Mouse (Mus musculus) left cerebral cortex, postnatal 10 days (tissue): ENCODE measurements at regions not wholly inside any gene's neighbourhood (a gene's known extent, or its start where the extent isn't known, plus 50 kb on each side); places are given as distances from the start of the nearest gene placed in this dataset.

Source experiments
- DNase-seq, 2 experiments: peaks; one replicate each; pipeline ENCODE4 v3.0.0; 2021 to 2022; ENCODE audit warnings: low spot score in 2 of 2, mixed read lengths in 1 of 2; ENCODE audit errors: extremely low spot score in 1 of 2
- intact Hi-C: fragments of 180-260 bp; cut with DNase I; formaldehyde crosslinking; loops from one replicate; pipeline ENCODE4 v1.15.1; 2025

GRCm38 (mm10) chr6:51163266-51163665 is 269.2 kb upstream of the Nfe2l3 start:
- intact Hi-C loops: no loop called here
- DNase-seq: no peak

GRCm38 (mm10) chr6:51163882-51164281 is 268.6 kb upstream of the Nfe2l3 start:
- intact Hi-C loops: no loop called here
- no peak for DNase-seq

DNA sequence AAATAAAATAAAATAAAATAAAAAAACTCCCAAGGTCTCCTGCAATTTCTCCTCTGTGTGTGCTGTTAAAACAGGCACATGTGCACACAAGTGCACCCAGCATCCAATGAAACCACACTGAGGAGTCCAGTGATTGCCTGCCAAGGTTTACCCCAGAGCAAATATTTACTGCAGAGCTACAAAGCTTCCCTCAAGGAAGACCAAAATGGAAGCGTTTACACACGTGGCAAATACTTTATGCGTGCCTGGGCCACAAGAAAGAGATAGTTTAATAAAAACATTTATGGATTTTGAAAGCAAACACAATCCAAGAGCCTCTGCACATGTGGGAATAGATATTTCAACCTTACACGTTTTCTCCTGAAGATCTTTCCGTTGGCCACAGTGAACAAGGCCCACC is 265.4 kb upstream of the Nfe2l3 start:
- intact Hi-C loops: no loop called here
- no peak for DNase-seq

DNA sequence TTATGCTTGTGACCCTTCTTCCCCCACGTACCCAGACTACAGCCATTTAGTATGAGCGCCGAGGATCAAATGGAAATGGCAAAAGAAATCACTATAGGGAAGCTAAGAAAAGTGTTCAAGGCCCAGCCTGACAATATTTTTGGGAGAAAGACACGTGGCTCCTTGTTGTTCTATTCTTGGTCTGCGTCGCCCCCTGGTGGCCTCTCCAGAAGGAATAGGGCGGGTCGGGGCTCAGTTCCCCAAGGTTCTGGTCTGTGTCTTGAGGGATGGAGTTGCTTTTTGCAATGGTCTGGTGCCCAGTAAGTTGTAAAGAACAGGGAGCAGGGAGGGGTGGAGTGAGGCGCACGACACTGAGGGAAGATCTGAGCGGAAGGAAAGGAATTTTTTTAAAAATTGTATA is 264.4 kb upstream of the Nfe2l3 start:
- intact Hi-C loops: loop anchor here (1.0 to 2.0 kb wide), 3 partner anchors 228 to 489 kb away; no protein-coding TSS in a partner anchor
- peak; percentile 66 to 85 for DNase-seq

- intact Hi-C loops: loop anchor here (1.0 to 2.0 kb wide), 3 partner anchors 229 to 490 kb away; no protein-coding TSS in a partner anchor
- DNase-seq: peak in 1 of 2 experiments; percentile 50
Measured at GRCm38 (mm10) chr6:51168775-51169695, 263.4 kb upstream of the Nfe2l3 start.

GRCm38 (mm10) chr6:51169971-51170411 is 262.5 kb upstream of the Nfe2l3 start:
- intact Hi-C loops: loop anchor here (2.0 to 5.0 kb wide), 3 partner anchors 363 to 1147 kb away; no protein-coding TSS in a partner anchor
- no peak for DNase-seq

DNA sequence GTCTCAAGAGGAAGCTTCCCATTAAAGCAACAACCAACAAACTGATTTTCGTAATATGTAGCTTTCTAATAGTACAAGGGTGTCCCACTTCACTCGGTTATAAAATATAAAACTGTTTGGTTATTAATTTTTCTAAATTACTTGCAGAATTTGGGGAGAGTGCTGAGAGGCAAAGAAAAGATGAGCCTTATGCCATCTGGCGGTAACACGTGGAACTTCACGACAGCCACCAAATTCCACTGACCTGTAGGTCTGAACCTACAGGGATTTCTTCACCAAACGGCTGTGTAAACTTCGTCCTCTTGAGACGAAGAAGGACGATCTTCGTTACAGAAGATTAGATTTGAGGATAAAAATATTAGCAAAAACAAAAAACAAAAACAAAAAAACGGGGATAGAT is 262.1 kb upstream of the Nfe2l3 start:
- intact Hi-C loops: loop anchor here (5.0 kb wide), 1 partner anchor 1147 kb away; no protein-coding TSS in a partner anchor
- peak in 1 of 2 experiments; percentile 58 for DNase-seq

DNA sequence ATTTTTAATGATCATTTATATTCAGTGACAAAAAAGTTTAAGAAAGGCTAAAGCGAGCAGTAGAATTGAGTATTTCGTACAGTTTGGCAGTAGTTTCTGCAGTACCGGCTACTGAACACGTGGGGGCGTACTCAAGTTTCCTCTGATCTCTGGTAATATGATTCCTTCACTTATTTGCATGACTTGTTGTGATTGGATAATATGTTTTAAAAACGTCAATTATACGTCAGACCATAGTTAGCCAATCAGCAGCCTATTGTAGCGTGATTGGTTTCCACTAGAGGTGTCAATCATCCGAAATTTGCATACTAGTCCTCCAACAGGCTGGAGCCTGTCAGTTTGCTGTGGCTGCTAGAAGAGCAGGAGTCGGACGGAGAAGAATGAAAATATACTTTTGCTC is 261.6 kb upstream of the Nfe2l3 start:
- intact Hi-C loops: loop anchor here (5.0 kb wide), 1 partner anchor 1146 kb away; no protein-coding TSS in a partner anchor
- DNase-seq: peak; percentile 47 to 51

DNA sequence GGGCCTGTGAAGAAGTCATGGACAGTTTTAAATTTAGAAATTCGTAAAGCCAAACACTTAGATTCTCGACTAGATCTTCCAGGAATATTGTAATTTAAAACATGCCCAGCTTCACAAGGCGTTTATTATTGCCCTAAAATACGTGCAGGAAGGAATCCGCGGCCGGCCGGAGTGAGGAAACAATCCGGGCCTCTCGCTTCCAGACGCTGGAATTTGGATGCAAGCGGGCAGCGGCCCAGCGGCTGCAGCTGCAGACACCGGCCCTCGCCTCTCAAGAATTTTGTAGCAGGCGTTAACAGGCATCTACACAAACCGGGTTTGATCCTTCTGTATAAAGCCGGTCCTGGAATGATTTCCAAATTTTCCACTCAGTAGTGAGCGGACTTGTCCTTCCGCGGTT is 260.7 kb upstream of the Nfe2l3 start:
- peak in 1 of 2 experiments; percentile 74 for DNase-seq
- intact Hi-C loops: loop anchor here (5.0 kb wide), 1 partner anchor 1146 kb away; no protein-coding TSS in a partner anchor

- no peak for DNase-seq
- intact Hi-C loops: loop anchor here (5.0 kb wide), 1 partner anchor 1145 kb away; no protein-coding TSS in a partner anchor
Measured at GRCm38 (mm10) chr6:51172331-51172791, 260.1 kb upstream of the Nfe2l3 start.

- intact Hi-C loops: loop anchor here (5.0 kb wide), 1 partner anchor 1144 kb away; no protein-coding TSS in a partner anchor
- peak; percentile 63 to 89 for DNase-seq
Measured at GRCm38 (mm10) chr6:51172856-51173619, 259.4 kb upstream of the Nfe2l3 start.

DNA sequence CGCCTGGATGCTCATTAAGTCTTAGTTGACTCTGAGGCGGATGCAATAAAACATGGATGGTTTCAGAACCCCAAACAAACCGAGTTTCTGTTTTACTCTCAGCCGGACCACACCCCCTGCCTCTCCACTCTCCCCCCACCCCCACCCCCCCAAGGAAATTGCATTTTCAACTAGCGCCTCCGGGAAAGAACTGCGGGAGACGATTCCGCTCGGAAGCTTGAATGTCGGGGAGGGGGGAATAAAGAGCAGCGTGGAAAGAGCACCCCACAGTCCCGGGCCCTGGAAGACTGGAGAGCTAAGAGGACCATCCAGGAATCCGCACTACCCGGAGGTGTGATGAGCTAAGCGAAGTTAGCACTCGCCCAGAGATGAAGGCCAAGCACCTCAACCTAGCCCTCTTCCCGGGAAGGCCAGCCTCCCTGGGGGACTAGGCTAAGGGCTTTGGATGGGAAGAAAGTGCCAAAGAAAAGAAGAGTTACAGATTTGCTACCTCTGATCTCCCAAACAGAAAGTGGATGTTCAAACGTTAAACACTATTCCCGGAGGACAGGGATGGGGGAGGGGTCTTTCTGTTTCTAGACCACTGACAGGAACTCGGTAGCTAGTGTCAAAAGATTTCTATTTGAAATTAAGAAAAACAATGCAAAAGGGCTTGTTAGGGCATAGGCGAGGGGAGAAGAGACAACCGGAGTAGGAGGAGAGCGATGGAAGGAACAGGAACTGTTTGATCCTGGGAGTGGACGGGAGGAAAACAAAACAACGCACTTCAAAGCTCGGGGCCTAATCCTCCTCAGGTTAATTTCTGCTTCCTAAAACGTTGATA is 258.6 kb upstream of the Nfe2l3 start:
- intact Hi-C loops: loop anchor here (5.0 kb wide), 1 partner anchor 1143 kb away; no protein-coding TSS in a partner anchor
- no peak for DNase-seq

GRCm38 (mm10) chr6:51174443-51175021 is 257.9 kb upstream of the Nfe2l3 start:
- intact Hi-C loops: loop anchor here (5.0 kb wide), 4 partner anchors 833 to 1957 kb away; no protein-coding TSS in a partner anchor
- no peak for DNase-seq

GRCm38 (mm10) chr6:51175616-51176590 is 256.6 kb upstream of the Nfe2l3 start:
- intact Hi-C loops: loop anchor here (5.0 kb wide), 3 partner anchors 831 to 1959 kb away; no protein-coding TSS in a partner anchor
- no peak for DNase-seq

DNA sequence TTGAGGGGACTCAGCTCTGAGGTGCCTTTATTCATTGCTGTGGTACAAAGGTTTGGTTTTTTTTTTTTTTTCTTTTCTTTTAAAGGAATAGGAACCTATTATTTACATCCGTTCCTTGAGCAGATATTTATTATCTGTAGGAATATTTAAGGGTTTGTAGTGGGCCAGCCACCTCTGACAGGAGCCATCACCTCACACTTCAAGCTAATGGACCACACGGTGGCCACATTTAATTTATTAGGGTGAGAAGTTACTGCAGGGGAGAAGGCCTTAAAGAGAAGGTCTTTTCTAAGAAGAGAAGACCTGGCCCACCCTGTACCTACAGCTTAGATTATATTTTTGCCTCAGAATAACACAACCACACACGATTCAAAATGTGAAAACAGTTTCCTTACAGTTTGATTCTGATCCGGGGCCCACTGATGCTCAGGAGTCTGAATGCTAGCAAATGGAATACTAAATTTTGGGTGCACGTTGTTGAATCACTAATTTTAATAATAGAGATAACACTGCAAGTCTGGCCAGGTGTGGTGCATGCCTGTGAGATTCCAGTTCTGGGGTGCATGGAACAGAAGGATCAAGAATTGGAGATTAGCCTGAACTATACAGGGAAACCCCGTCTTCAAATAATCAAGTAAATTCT is 255.6 kb upstream of the Nfe2l3 start:
- no peak for DNase-seq
- intact Hi-C loops: loop anchor here (5.0 kb wide), 3 partner anchors 830 to 1960 kb away; no protein-coding TSS in a partner anchor

- DNase-seq: no peak
- intact Hi-C loops: loop anchor here (5.0 kb wide), 3 partner anchors 830 to 1960 kb away; no protein-coding TSS in a partner anchor
Measured at GRCm38 (mm10) chr6:51177701-51178060, 254.8 kb upstream of the Nfe2l3 start.
